Mouse (Mus musculus) forebrain, embryonic 16.5 days (tissue): ENCODE results near the gene Dnah7c. TPM values are rescaled to one million over a fixed set of nuclear protein-coding genes. Genes with fewer than 3 reads are reported as not detected.
"Not testable (repeated sequence)": the region's sequence is repeated elsewhere in the genome, so short reads cannot be mapped to it uniquely, and the experiment has no call there.

ENCODE experiments used
- ATAC-seq: fragments of 200-750 bp; cut with Nextera tagmentation; 2 replicates; pipeline ENCODE4 v1.8.0; 2017; ENCODE audit warnings: mild to moderate bottlenecking, moderate library complexity
- H3K27ac ChIP-seq: fragments of 300-500 bp; sonication (generic); 2 replicates; pipeline ENCODE4 v1.5.1; 2014; ENCODE audit warnings: low read length, control low read depth
- H3K27me3 ChIP-seq: fragments of 300-500 bp; sonication (generic); replicated peaks from 2 replicates; pipeline ENCODE4 v1.6.1; 2014; ENCODE audit warnings: low read length; ENCODE audit not compliant: control insufficient read depth, insufficient read depth
- H3K36me3 ChIP-seq: fragments of 300-500 bp; sonication (generic); 2 replicates; pipeline ENCODE4 v1.6.1; 2014; ENCODE audit not compliant: control insufficient read depth, insufficient read depth
- H3K4me1 ChIP-seq: fragments of 300-500 bp; sonication (generic); replicated peaks from 2 replicates; pipeline ENCODE4 v1.6.1; 2014; ENCODE audit warnings: low read length; ENCODE audit not compliant: control insufficient read depth, insufficient read depth
- H3K4me2 ChIP-seq: fragments of 300-500 bp; sonication (generic); 2 replicates; pipeline ENCODE4 v1.6.1; 2014; ENCODE audit warnings: mild to moderate bottlenecking, low read length, control low read depth
- H3K4me3 ChIP-seq: fragments of 300-500 bp; sonication (generic); replicated peaks from 2 replicates; pipeline ENCODE4 v1.5.1; 2014; ENCODE audit warnings: mild to moderate bottlenecking, low read length, control low read depth
- H3K9ac ChIP-seq: fragments of 300-500 bp; sonication (generic); replicated peaks from 2 replicates; pipeline ENCODE4 v1.6.1; 2014; ENCODE audit warnings: low read depth, low read length, control low read depth
- H3K9me3 ChIP-seq: fragments of 300-500 bp; sonication (generic); 2 replicates; pipeline ENCODE4 v1.6.1; 2016; ENCODE audit warnings: low read length; ENCODE audit not compliant: control insufficient read depth
- WGBS: fragments of 180-500 bp; shearing (Covaris S2); extraction: QIAGEN DNeasy Blood & Tissue Kit; methylation state at CpG from one replicate; pipeline ENCODE4 v1.1.7; 2014; 5-methylcytosine and 5-hydroxymethylcytosine counted together
- polyA plus RNA-seq: library from polyadenylated mRNA; unstranded; fragments of >200 nt; fragmentation: Nextera tagmentation; extraction: Ambion mirVana; gene quantifications from 2 replicates; pipeline ENCODE4 v1.2.1, GENCODE M21; 2015

Gene Dnah7c
- polyA plus RNA-seq, 1 experiment from 2014 or later, result 0.13 TPM

- not testable (repeated sequence) for H3K36me3 ChIP-seq, ATAC-seq, H3K4me1 ChIP-seq, H3K27ac ChIP-seq, H3K27me3 ChIP-seq, H3K9me3 ChIP-seq, H3K4me2 ChIP-seq, H3K9ac ChIP-seq, H3K4me3 ChIP-seq
- 71% methylated on average over 1 of the region's 1 CpGs for WGBS
Observed at GRCm38 (mm10) chr1:46724810-46725209, 299.4 kb downstream of the Dnah7c start.

DNA sequence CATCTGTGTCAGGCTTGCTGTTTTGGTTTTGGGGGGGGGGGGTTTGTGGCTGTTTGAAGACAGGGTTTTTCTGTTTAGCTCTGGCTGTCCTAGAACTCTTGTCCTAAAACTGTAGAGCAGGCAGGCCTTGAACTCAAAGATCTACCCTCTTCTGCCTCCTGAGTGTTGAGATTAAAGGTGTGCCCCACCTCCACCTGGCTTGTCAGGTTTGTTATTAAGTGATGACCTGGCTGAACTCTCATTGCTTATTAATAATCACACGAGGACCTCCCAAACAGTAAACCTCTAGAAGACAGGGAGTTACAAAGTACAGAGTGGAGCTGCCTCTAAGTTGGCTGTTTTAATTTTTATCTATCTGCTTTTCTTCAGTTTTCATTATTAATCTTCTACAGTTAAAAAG, 299.9 kb downstream of the Dnah7c start:
- H3K4me3 ChIP-seq, result no peak overlapping the region
- 0 out of 2 replicates have a peak, but pooled peaks have one; percentile 12 for ATAC-seq
- H3K36me3 ChIP-seq, result no peaks in the 10 kb centered on the region
- no peak overlapping the region for H3K9ac ChIP-seq
- H3K27me3 ChIP-seq, result no peaks in the 10 kb centered on the region
- H3K9me3 ChIP-seq, result no peaks in the 10 kb centered on the region
- H3K4me2 ChIP-seq, result no peak overlapping the region
- 93% methylated on average over 1 of the region's 1 CpGs for WGBS
- H3K4me1 ChIP-seq, result no peaks in the 10 kb centered on the region
- no peak overlapping the region for H3K27ac ChIP-seq

GRCm38 (mm10) chr1:46725719-46726118, 300.3 kb downstream of the Dnah7c start:
- 63% methylated on average over 2 of the region's 2 CpGs for WGBS
- peak; percentile 79 for ATAC-seq
- H3K4me3 ChIP-seq, H3K27me3 ChIP-seq, H3K4me1 ChIP-seq, H3K9ac ChIP-seq, H3K36me3 ChIP-seq, H3K9me3 ChIP-seq, H3K27ac ChIP-seq, H3K4me2 ChIP-seq: not testable (repeated sequence)

DNA sequence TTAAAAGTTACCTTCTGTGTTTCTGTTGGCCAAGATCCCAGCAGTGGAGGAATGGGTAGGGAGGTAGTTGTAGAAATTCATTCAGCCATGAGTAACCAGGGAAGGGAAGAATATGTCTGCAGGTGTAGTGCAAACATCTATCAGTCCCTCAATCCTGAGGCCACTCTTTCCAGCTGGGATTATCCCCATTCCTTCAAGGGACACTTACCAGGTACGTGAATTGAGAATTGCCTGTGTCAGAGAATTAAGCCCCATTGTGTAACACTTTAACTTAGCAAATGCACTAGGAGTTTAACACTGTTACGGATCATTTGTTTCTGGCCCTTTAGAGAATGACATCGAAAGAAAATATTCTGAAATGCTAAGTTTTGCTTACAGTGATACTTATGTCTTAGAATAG, 304.3 kb downstream of the Dnah7c start:
- 93% methylated on average over 3 of the region's 3 CpGs for whole genome bisulfite sequencing
- not testable (repeated sequence) for H3K4me1 ChIP-seq, H3K4me3 ChIP-seq, H3K27me3 ChIP-seq, H3K9ac ChIP-seq, ATAC-seq, H3K9me3 ChIP-seq, H3K27ac ChIP-seq, H3K4me2 ChIP-seq, H3K36me3 ChIP-seq

GRCm38 (mm10) chr1:46733405-46734106, 308.2 kb downstream of the Dnah7c start:
- ATAC-seq, H3K36me3 ChIP-seq, H3K4me2 ChIP-seq, H3K27ac ChIP-seq, H3K9ac ChIP-seq, H3K4me3 ChIP-seq, H3K4me1 ChIP-seq, H3K9me3 ChIP-seq, H3K27me3 ChIP-seq: not testable (repeated sequence)
- WGBS, result 30% methylated on average over 2 of the region's 2 CpGs

DNA sequence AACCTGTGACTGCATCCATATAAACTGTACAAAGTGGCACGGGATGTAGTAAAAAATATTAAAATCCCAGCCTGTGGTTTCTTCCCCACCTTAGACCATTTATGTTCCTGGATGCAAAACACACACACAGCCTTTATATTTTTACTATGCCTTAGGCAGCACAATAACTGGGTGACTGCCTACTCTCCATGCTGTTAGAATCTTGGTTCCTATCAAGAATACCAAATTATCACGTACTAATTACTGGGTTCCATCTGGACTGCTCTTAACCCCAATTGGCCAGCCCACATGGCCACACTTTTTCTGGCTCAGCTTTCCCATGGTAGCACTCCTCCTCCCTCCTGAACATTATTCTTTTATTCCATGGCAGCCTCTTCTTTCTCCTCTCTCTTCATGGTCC, 309.1 kb downstream of the Dnah7c start:
- not testable (repeated sequence) for H3K4me3 ChIP-seq, H3K36me3 ChIP-seq, H3K9me3 ChIP-seq, H3K9ac ChIP-seq, H3K27me3 ChIP-seq, H3K4me1 ChIP-seq, H3K27ac ChIP-seq, H3K4me2 ChIP-seq
- peak; percentile 92 for ATAC-seq
- 15% methylated on average over 2 of the region's 2 CpGs for WGBS

DNA sequence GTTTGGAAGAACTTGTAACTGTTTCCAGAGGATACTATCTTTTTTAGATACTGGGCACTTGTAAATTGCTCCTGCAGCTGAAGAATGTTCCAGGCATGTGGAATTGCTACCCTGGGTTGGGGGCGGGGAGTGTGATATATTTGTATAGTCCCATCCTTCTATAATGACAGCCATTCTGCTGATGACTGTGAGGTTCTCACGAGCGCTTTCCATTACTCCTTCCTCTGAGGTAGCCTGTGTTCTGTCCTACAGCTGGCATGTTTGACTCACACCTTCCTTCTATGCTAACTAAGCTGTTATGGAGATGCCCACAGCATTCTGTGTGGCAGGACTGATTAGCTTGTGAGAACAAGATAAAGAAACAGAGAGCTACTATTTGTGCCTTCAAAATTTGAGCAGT, 339.2 kb downstream of the Dnah7c start:
- not testable (repeated sequence) for H3K36me3 ChIP-seq, H3K4me3 ChIP-seq, H3K4me1 ChIP-seq, H3K27me3 ChIP-seq, ATAC-seq, H3K27ac ChIP-seq, H3K9me3 ChIP-seq, H3K4me2 ChIP-seq, H3K9ac ChIP-seq
- 79% methylated on average over 3 of the region's 3 CpGs for WGBS

DNA sequence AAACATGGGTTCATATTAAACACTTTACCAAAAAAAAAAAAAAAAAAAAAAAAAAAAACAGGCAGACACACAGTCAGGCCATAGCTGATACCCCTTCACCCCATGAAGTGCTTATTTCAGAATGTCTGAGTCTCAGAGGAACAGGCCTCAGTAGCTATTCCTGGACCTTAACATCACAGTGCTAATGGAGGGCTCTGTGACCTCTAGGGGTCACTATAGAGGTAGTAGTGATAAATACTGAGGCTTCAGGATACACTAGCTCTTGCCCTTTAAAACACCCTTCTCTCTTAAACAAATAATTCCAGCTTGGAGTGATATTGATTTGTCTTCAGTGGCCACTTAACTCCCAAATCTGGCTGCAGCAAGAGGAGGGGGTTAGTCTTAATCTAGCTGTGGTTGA, 343.9 kb downstream of the Dnah7c start:
- H3K27me3 ChIP-seq, H3K4me2 ChIP-seq, H3K4me1 ChIP-seq, H3K36me3 ChIP-seq, ATAC-seq, H3K27ac ChIP-seq, H3K9ac ChIP-seq, H3K9me3 ChIP-seq, H3K4me3 ChIP-seq: not testable (repeated sequence)

GRCm38 (mm10) chr1:46770077-46770695, 344.8 kb downstream of the Dnah7c start:
- ATAC-seq, result not testable (repeated sequence)

GRCm38 (mm10) chr1:46782227-46782626, 356.8 kb downstream of the Dnah7c start:
- WGBS, result 83% methylated on average over 4 of the region's 4 CpGs
- H3K4me3 ChIP-seq, H3K4me1 ChIP-seq, H3K27ac ChIP-seq, ATAC-seq, H3K36me3 ChIP-seq, H3K9me3 ChIP-seq, H3K4me2 ChIP-seq, H3K27me3 ChIP-seq, H3K9ac ChIP-seq: not testable (repeated sequence)

More at GRCm38 (mm10) chr1:46770077-46770695, 344.8 kb downstream of the Dnah7c start:
- not testable (repeated sequence) for H3K36me3 ChIP-seq, H3K9me3 ChIP-seq, H3K4me1 ChIP-seq, H3K27ac ChIP-seq, H3K4me3 ChIP-seq, H3K4me2 ChIP-seq, H3K9ac ChIP-seq, H3K27me3 ChIP-seq
- WGBS, result 90% methylated on average over 7 of the region's 7 CpGs
